Mouse (Mus musculus) midbrain, embryonic 15.5 days (tissue): Measurements from ENCODE around the gene Rabgap1l. TPM values are rescaled to one million over a fixed set of nuclear protein-coding genes. Genes with fewer than 3 reads are reported as not detected.
A peak's percentile ranks its signal among the peaks of the same experiment; 100 is the strongest.

Experiments
- ATAC-seq: fragments of 200-750 bp; cut with Nextera tagmentation; replicated peaks from 2 replicates; pipeline ENCODE4 v1.8.0; 2017; ENCODE audit warnings: moderate TSS enrichment
- H3K27ac ChIP-seq: fragments of 300-500 bp; sonication (generic); 2 replicates; pipeline ENCODE4 v1.5.1; 2015; ENCODE audit warnings: mild to moderate bottlenecking, inconsistent platforms
- H3K27me3 ChIP-seq: fragments of 300-500 bp; sonication (generic); replicated peaks from 2 replicates; pipeline ENCODE4 v1.6.1; 2015; ENCODE audit warnings: inconsistent platforms
- H3K36me3 ChIP-seq: fragments of 300-500 bp; sonication (generic); replicated peaks from 2 replicates; pipeline ENCODE4 v1.6.1; 2015; ENCODE audit warnings: inconsistent platforms
- H3K4me1 ChIP-seq: fragments of 300-500 bp; sonication (generic); 2 replicates; pipeline ENCODE4 v1.6.1; 2015; ENCODE audit warnings: inconsistent platforms
- H3K4me2 ChIP-seq: fragments of 300-500 bp; sonication (generic); 2 replicates; pipeline ENCODE4 v1.6.1; 2015; ENCODE audit warnings: inconsistent platforms, mild to moderate bottlenecking, moderate library complexity
- H3K4me3 ChIP-seq: fragments of 300-500 bp; sonication (generic); 2 replicates; pipeline ENCODE4 v1.5.1; 2015; ENCODE audit warnings: mild to moderate bottlenecking, inconsistent platforms
- H3K9ac ChIP-seq: fragments of 300-500 bp; sonication (generic); 2 replicates; pipeline ENCODE4 v1.6.1; 2015; ENCODE audit warnings: mild to moderate bottlenecking, inconsistent platforms
- H3K9me3 ChIP-seq: fragments of 300-500 bp; sonication (generic); 2 replicates; pipeline ENCODE4 v1.6.1; 2016; ENCODE audit warnings: inconsistent platforms
- WGBS: fragments of 180-500 bp; shearing (Covaris S2); methylation state at CpG from one replicate; pipeline ENCODE4 v1.1.7; 2015; ENCODE audit warnings: mixed read lengths; 5-methylcytosine and 5-hydroxymethylcytosine counted together
- polyA plus RNA-seq: library from polyadenylated mRNA; unstranded; fragments of >200 nt; fragmentation: Nextera tagmentation; extraction: Ambion mirVana; gene quantifications from 2 replicates; pipeline ENCODE4 v1.2.1, GENCODE M21; 2015

Gene Rabgap1l
- polyA plus RNA-seq, 1 experiment from 2014 or later, result 38.3 TPM

GRCm38 (mm10) chr1:160212123-160212691 lies 580.8 kb downstream of the Rabgap1l start:
- H3K36me3 ChIP-seq, result peaks cover 6% of the 10 kb centered on the region
- H3K9ac ChIP-seq, result peak overlapping the region; percentile 78
- peak; percentile 76 for ATAC-seq
- H3K4me3 ChIP-seq, result peak overlapping the region; percentile 70
- no peaks in the 10 kb centered on the region for H3K9me3 ChIP-seq
- H3K27ac ChIP-seq, result peak overlapping the region; percentile 99
- peaks cover 27% of the 10 kb centered on the region for H3K4me1 ChIP-seq
- under 1% methylated on average over 45 of the region's 45 CpGs for WGBS
- no peaks in the 10 kb centered on the region for H3K27me3 ChIP-seq
- H3K4me2 ChIP-seq, result peak overlapping the region; percentile 75

GRCm38 (mm10) chr1:160211597-160212122 lies 581.4 kb downstream of the Rabgap1l start:
- ATAC-seq, result no peak
- H3K4me2 ChIP-seq, result peak overlapping the region; percentile 75
- peak overlapping the region; percentile 70 for H3K4me3 ChIP-seq
- H3K9ac ChIP-seq, result peak overlapping the region; percentile 78
- H3K36me3 ChIP-seq, result peaks cover 10% of the 10 kb centered on the region
- 3% methylated on average over 8 of the region's 8 CpGs for WGBS
- H3K9me3 ChIP-seq, result no peaks in the 10 kb centered on the region
- peak overlapping the region; percentile 99 for H3K27ac ChIP-seq
- H3K4me1 ChIP-seq, result peaks cover 27% of the 10 kb centered on the region
- H3K27me3 ChIP-seq, result no peaks in the 10 kb centered on the region

GRCm38 (mm10) chr1:160210566-160210965 lies 582.4 kb downstream of the Rabgap1l start:
- Histone ChIP-seq H3K4me1 (peaks cover 27% of the 10 kb centered on the region), H3K27ac (no peak overlapping the region), H3K27me3 (no peaks in the 10 kb centered on the region), H3K4me2 (peak overlapping the region; percentile 75), H3K36me3 (peaks cover 13% of the 10 kb centered on the region), H3K9ac (no peak overlapping the region), H3K4me3 (peak overlapping the region; percentile 70), H3K9me3 (no peaks in the 10 kb centered on the region)
- 60% methylated on average over 3 of the region's 3 CpGs for WGBS
- no peak for ATAC-seq

- WGBS, result 13% methylated on average over 2 of the region's 2 CpGs
- H3K9me3 ChIP-seq, result no peaks in the 10 kb centered on the region
- H3K36me3 ChIP-seq, result peaks cover 19% of the 10 kb centered on the region
- peaks cover 27% of the 10 kb centered on the region for H3K4me1 ChIP-seq
- no peak overlapping the region for H3K4me3 ChIP-seq
- ATAC-seq, result no peak
- no peaks in the 10 kb centered on the region for H3K27me3 ChIP-seq
- H3K27ac ChIP-seq, result no peak overlapping the region
- H3K9ac ChIP-seq, result no peak overlapping the region
- H3K4me2 ChIP-seq, result peak overlapping the region; percentile 25
Observed at GRCm38 (mm10) chr1:160209844-160210243, 583.2 kb downstream of the Rabgap1l start.

- no peak overlapping the region for H3K4me2 ChIP-seq
- peaks cover 38% of the 10 kb centered on the region for H3K36me3 ChIP-seq
- no peak overlapping the region for H3K9ac ChIP-seq
- no peak overlapping the region for H3K27ac ChIP-seq
- ATAC-seq, result no peak
- no peaks in the 10 kb centered on the region for H3K9me3 ChIP-seq
- H3K4me3 ChIP-seq, result no peak overlapping the region
- no peaks in the 10 kb centered on the region for H3K27me3 ChIP-seq
- peaks cover 8% of the 10 kb centered on the region for H3K4me1 ChIP-seq
Observed at GRCm38 (mm10) chr1:160205486-160205885, 587.5 kb downstream of the Rabgap1l start.

- H3K4me1 ChIP-seq, result peaks cover 14% of the 10 kb centered on the region
- H3K4me3 ChIP-seq, result peak overlapping the region; percentile 95
- peaks cover 6% of the 10 kb centered on the region; the same call in 1 of the 2 replicates for H3K36me3 ChIP-seq
- no peak for ATAC-seq
- peak overlapping the region; percentile 90 for H3K4me2 ChIP-seq
- peak overlapping the region; percentile 93 for H3K9ac ChIP-seq
- no peaks in the 10 kb centered on the region for H3K9me3 ChIP-seq
- peak overlapping the region; percentile 85 for H3K27ac ChIP-seq
- H3K27me3 ChIP-seq, result no peaks in the 10 kb centered on the region
- 0% methylated on average over 13 of the region's 13 CpGs for WGBS
Observed at GRCm38 (mm10) chr1:160195337-160195663, 597.7 kb downstream of the Rabgap1l start.

- WGBS, result 6% methylated on average over 31 of the region's 31 CpGs
- H3K36me3 ChIP-seq, result peaks cover 6% of the 10 kb centered on the region; the same call in 1 of the 2 replicates
- peak within 1 kb of the TSS; percentile 95 for H3K4me3 ChIP-seq
- peak within 1 kb of the TSS; percentile 85 for H3K27ac ChIP-seq
- peak within 1 kb of the TSS; percentile 90 for H3K4me2 ChIP-seq
- H3K4me1 ChIP-seq, result peaks cover 14% of the 10 kb centered on the region
- ATAC-seq, result peak; percentile 100
- no peaks in the 10 kb centered on the region for H3K9me3 ChIP-seq
- peak within 1 kb of the TSS; percentile 93 for H3K9ac ChIP-seq
- H3K27me3 ChIP-seq, result no peaks in the 10 kb centered on the region
Observed at GRCm38 (mm10) chr1:160194529-160195336, 598.3 kb downstream of the Rabgap1l start, which contains the start of gene Mrps14. Gene Mrps14 (plus strand): TSS chr1:160195215.

- no peaks in the 10 kb centered on the region for H3K4me1 ChIP-seq
- no peaks in the 10 kb centered on the region for H3K27me3 ChIP-seq
- H3K4me2 ChIP-seq, result 0 out of 2 replicates have a peak overlapping the region, but pooled peaks have one; percentile 13
- H3K27ac ChIP-seq, result no peak overlapping the region
- ATAC-seq, result peak; percentile 94
- no peaks in the 10 kb centered on the region for H3K9me3 ChIP-seq
- H3K9ac ChIP-seq, result no peak overlapping the region
- no peak overlapping the region for H3K4me3 ChIP-seq
- H3K36me3 ChIP-seq, result no peaks in the 10 kb centered on the region
- WGBS, result 20% methylated on average over 5 of the region's 5 CpGs
Observed at GRCm38 (mm10) chr1:160184506-160184905, 608.5 kb downstream of the Rabgap1l start.

- no peaks in the 10 kb centered on the region for H3K27me3 ChIP-seq
- H3K4me3 ChIP-seq, result no peak overlapping the region
- 78% methylated on average over 4 of the region's 4 CpGs for WGBS
- no peak for ATAC-seq
- no peaks in the 10 kb centered on the region for H3K36me3 ChIP-seq
- no peak overlapping the region for H3K27ac ChIP-seq
- H3K9me3 ChIP-seq, result no peaks in the 10 kb centered on the region
- H3K9ac ChIP-seq, result no peak overlapping the region
- H3K4me2 ChIP-seq, result no peak overlapping the region
- no peaks in the 10 kb centered on the region for H3K4me1 ChIP-seq
Observed at GRCm38 (mm10) chr1:160181216-160181615, 611.8 kb downstream of the Rabgap1l start.

GRCm38 (mm10) chr1:160176903-160177302 lies 616.1 kb downstream of the Rabgap1l start:
- no peak for ATAC-seq
- no peak overlapping the region for H3K27ac ChIP-seq
- no peaks in the 10 kb centered on the region for H3K36me3 ChIP-seq
- H3K4me1 ChIP-seq, result no peaks in the 10 kb centered on the region
- no peak overlapping the region for H3K4me3 ChIP-seq
- H3K4me2 ChIP-seq, result no peak overlapping the region
- H3K9me3 ChIP-seq, result no peaks in the 10 kb centered on the region
- H3K9ac ChIP-seq, result no peak overlapping the region
- no peaks in the 10 kb centered on the region for H3K27me3 ChIP-seq
- 63% methylated on average over 8 of the region's 8 CpGs for WGBS
